Mouse (Mus musculus) central nervous system, embryonic 18 days (tissue): ENCODE results near the gene Eomes. TPM values are rescaled to one million over a fixed set of nuclear protein-coding genes. Genes with fewer than 3 reads are reported as not detected.

Experiments
- polyA plus RNA-seq: library from polyadenylated mRNA; depleted of rRNA; stranded (reverse); fragments of >200 nt; gene quantifications from 2 replicates; pipeline ENCODE4 v1.2.3, GENCODE M21; 2012; rRNA removed

Eomes gene
- 9.3 and 9.7 TPM in 2 replicates for polyA plus RNA-seq

DNA sequence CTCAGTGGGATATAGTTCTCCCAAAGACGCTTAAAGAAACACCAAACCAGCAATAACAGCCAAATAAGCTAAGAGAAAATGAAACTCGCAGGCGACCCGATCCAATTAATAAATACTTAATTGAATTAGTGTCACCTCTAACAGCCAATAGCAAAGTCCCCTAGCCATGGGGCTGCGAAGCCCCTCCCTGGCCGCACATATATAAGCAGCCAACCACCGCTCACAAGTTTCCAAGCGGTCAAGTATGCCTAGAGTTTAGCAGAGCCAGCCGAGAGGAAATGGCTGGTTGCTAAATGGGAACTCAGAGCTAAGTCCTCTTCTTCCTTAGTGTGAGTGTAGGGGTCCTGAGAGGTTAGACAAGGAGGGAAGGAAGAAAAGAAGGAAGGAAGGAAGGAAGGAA lies at the start of gene Eomes:
Gene Eomes, plus strand, starts transcription at position 252 of the 400 bp plus-strand sequence.

GRCm38 (mm10) chr9:118506020-118506403 lies 28.0 kb downstream of the Eomes start, which contains the start of gene Golga4:
Golga4 (plus strand) TSS chr9:118506267.

Other genes with a start within 250 kb of the Eomes start
- gene Golga4, start 28.1 kb downstream of the Eomes start, polyA plus RNA-seq: 49.8 and 57.8 TPM in 2 replicates
- 1.8 and 2.3 TPM in 2 replicates for gene Itga9, start 128.5 kb downstream of the Eomes start, polyA plus RNA-seq